Mouse (Mus musculus) lung, postnatal 0 days (tissue): ENCODE results near the gene Itih2. TPM values are rescaled to one million over a fixed set of nuclear protein-coding genes. Genes with fewer than 3 reads are reported as not detected.

Source experiments
- ATAC-seq: fragments of 200-750 bp; cut with Nextera tagmentation; 2 replicates; pipeline ENCODE4 v1.8.0; 2017; ENCODE audit warnings: moderate library complexity
- DNase-seq: peaks from one replicate; pipeline ENCODE4 v3.0.0-alpha.2; 2016; ENCODE audit warnings: low spot score
- H3K27ac ChIP-seq: fragments of 300-500 bp; sonication (generic); 2 replicates; pipeline ENCODE4 v1.5.1; 2014; ENCODE audit warnings: antibody characterized with exemption, mild to moderate bottlenecking, low read length, mixed read lengths
- H3K27me3 ChIP-seq: fragments of 300-500 bp; sonication (generic); replicated peaks from 2 replicates; pipeline ENCODE4 v1.6.1; 2014; ENCODE audit warnings: low read length, mixed read lengths; ENCODE audit not compliant: insufficient read depth
- H3K36me3 ChIP-seq: fragments of 300-500 bp; sonication (generic); 2 replicates; pipeline ENCODE4 v1.6.1; 2014; ENCODE audit warnings: low read length, mixed read lengths; ENCODE audit not compliant: insufficient read depth
- H3K4me1 ChIP-seq: fragments of 300-500 bp; sonication (generic); 2 replicates; pipeline ENCODE4 v1.6.1; 2014; ENCODE audit warnings: antibody characterized with exemption, low read depth, low read length, mixed read lengths; ENCODE audit not compliant: insufficient read depth
- H3K4me2 ChIP-seq: fragments of 300-500 bp; sonication (generic); replicated peaks from 2 replicates; pipeline ENCODE4 v1.6.1; 2014; ENCODE audit warnings: low read depth, mild to moderate bottlenecking, low read length, moderate library complexity, mixed read lengths
- H3K4me3 ChIP-seq: fragments of 300-500 bp; sonication (generic); 2 replicates; pipeline ENCODE4 v1.5.1; 2014; ENCODE audit warnings: low read depth, low read length
- H3K9ac ChIP-seq: fragments of 300-500 bp; sonication (generic); replicated peaks from 2 replicates; pipeline ENCODE4 v1.6.1; 2014; ENCODE audit warnings: low read depth, mild to moderate bottlenecking
- H3K9me3 ChIP-seq: fragments of 300-500 bp; sonication (generic); 2 replicates; pipeline ENCODE4 v1.6.1; 2016; ENCODE audit warnings: low read length, mixed read lengths
- CTCF ChIP-seq: IDR thresholded peaks from 2 replicates; pipeline ENCODE4 v1.5.1; 2016; ENCODE audit warnings: antibody characterized with exemption, mild to moderate bottlenecking
- EP300 ChIP-seq: IDR thresholded peaks from 2 replicates; pipeline ENCODE4 v1.6.1; 2016; ENCODE audit warnings: antibody characterized with exemption, mild to moderate bottlenecking, control low read depth
- WGBS: fragments of 180-500 bp; shearing (Covaris S2); extraction: QIAGEN DNeasy Blood & Tissue Kit; methylation state at CpG from one replicate; pipeline ENCODE4 v1.1.7; 2014; 5-methylcytosine and 5-hydroxymethylcytosine counted together
- polyA plus RNA-seq: library from polyadenylated mRNA; unstranded; fragments of >200 nt; fragmentation: Nextera tagmentation; extraction: Ambion mirVana; gene quantifications from 2 replicates; pipeline ENCODE4 v1.2.1, GENCODE M21; 2015

Gene Itih2
- polyA plus RNA-seq, 1 experiment from 2014 or later = 1.6 TPM

GRCm38 (mm10) chr2:10098598-10099215, 32.5 kb downstream of the Itih2 start:
- DNase-seq = peak; percentile 38
- H3K9ac ChIP-seq = no peak overlapping the region
- no peak overlapping the region for H3K27ac ChIP-seq
- TF ChIP-seq EP300 (no peak), CTCF (peak; percentile 78)
- H3K36me3 ChIP-seq = no peaks in the 10 kb centered on the region
- H3K4me3 ChIP-seq = no peak overlapping the region
- H3K9me3 ChIP-seq = no peaks in the 10 kb centered on the region
- 24% methylated on average over 9 of the region's 9 CpGs for WGBS
- no peak overlapping the region for H3K4me2 ChIP-seq
- no peak for ATAC-seq
- H3K27me3 ChIP-seq = no peaks in the 10 kb centered on the region
- H3K4me1 ChIP-seq = no peaks in the 10 kb centered on the region

- no peak overlapping the region for H3K27ac ChIP-seq
- WGBS = 70% methylated on average over 14 of the region's 14 CpGs
- TF ChIP-seq CTCF = no peak
- no peak overlapping the region for H3K4me3 ChIP-seq
- H3K4me1 ChIP-seq = no peaks in the 10 kb centered on the region
- no peak for DNase-seq
- H3K9ac ChIP-seq = no peak overlapping the region
- no peaks in the 10 kb centered on the region for H3K9me3 ChIP-seq
- H3K36me3 ChIP-seq = peaks cover 25% of the 10 kb centered on the region; the same call in 1 of the 2 replicates
- H3K4me2 ChIP-seq = no peak overlapping the region
- ATAC-seq = no peak
- H3K27me3 ChIP-seq = no peaks in the 10 kb centered on the region
These were observed 36.7 kb downstream of the Itih2 start for GRCm38 (mm10) chr2:10094327-10095100.

- TF ChIP-seq CTCF (no peak), EP300 (no peak)
- Histone ChIP-seq H3K27ac (no peak overlapping the region), H3K27me3 (no peaks in the 10 kb centered on the region), H3K9me3 (no peaks in the 10 kb centered on the region), H3K4me1 (no peaks in the 10 kb centered on the region), H3K4me3 (no peak overlapping the region), H3K9ac (no peak overlapping the region), H3K36me3 (peaks cover 22% of the 10 kb centered on the region; the same call in 1 of the 2 replicates), H3K4me2 (no peak overlapping the region)
- DNase-seq (no peak), ATAC-seq (no peak)
- WGBS = 84% methylated on average over 8 of the region's 8 CpGs
These were observed 43.8 kb downstream of the Itih2 start for GRCm38 (mm10) chr2:10087256-10087850.

DNA sequence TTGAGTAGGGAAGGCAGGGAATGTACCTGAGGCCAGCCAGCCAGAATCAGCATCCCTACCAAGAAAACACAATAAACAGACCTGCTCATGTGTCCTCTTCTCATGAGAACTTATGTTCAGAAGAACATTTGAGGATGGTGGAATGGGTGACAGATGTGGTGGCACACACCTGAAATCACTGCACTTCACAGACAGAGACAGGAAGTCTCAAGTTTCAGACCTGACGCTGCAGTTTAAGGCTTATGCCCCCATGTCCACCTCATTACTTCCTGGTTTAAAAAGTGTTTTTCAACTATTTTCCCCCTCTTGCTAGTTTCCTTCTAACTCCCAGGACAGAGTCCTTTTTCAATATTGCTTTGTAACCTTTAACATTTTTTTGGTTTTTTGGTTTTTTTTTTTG, 48.5 kb downstream of the Itih2 start:
- WGBS = 61% methylated on average over 1 of the region's 1 CpGs

GRCm38 (mm10) chr2:10081453-10082080, 49.6 kb downstream of the Itih2 start:
- Histone ChIP-seq H3K36me3 (no peaks in the 10 kb centered on the region), H3K4me3 (no peak overlapping the region), H3K4me1 (peaks cover 11% of the 10 kb centered on the region; the same call in 1 of the 2 replicates), H3K9me3 (no peaks in the 10 kb centered on the region), H3K27me3 (no peaks in the 10 kb centered on the region), H3K4me2 (peak overlapping the region; percentile 65), H3K27ac (no peak overlapping the region), H3K9ac (no peak overlapping the region)
- TF ChIP-seq EP300 (no peak), CTCF (no peak)
- DNase-seq (no peak), ATAC-seq (no peak)
- 69% methylated on average over 5 of the region's 5 CpGs for WGBS

More for the DNA sequence above, 48.5 kb downstream of the Itih2 start:
- Histone ChIP-seq H3K4me2 (no peak overlapping the region), H3K9me3 (no peaks in the 10 kb centered on the region), H3K27ac (no peak overlapping the region), H3K4me3 (no peak overlapping the region), H3K4me1 (peaks cover 11% of the 10 kb centered on the region; the same call in 1 of the 2 replicates), H3K9ac (no peak overlapping the region), H3K27me3 (no peaks in the 10 kb centered on the region), H3K36me3 (no peaks in the 10 kb centered on the region)
- DNase-seq (no peak), ATAC-seq (no peak)
- no peak for TF ChIP-seq CTCF
- TF ChIP-seq EP300 = no peak
